Mouse (Mus musculus): ENCODE measurements around the gene Theg.

The Theg gene

DNA sequence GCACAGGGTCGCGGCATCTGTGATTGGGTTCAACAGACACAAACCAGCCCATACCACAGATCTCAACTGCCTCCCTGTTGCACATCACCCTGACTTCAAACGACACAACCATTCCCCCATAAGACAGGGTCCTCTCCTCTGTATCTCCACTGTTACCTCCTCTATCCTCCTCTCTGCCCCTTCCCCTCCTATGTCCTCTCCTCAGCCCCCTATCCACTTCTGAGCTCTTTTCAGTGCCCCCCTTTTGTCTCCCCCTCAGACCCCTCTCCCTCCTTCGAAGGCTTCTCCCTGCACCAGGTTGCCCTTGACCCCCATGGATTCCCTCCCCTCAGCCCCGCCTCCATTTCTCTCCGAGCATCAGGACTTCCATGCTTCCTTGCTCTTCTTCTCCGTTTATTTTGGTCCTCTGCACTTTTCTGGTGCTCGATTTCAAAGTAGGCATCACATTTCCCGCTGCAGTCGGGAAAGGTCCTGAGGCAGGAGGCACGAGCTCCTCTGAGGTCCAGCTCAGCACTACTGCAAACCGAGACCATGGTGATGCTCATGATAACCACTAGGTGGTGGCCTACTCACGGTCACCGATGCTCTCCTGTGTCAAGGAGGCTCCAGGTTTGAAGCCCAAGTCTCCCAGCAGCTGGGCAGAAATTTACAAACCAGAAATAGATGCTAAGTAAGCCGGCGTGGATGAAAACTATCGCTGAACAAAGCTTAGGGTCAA is 7.9 kb upstream of the Theg start:
- DNase-seq (ENCODE audit: low spot score) = no peak

DNA sequence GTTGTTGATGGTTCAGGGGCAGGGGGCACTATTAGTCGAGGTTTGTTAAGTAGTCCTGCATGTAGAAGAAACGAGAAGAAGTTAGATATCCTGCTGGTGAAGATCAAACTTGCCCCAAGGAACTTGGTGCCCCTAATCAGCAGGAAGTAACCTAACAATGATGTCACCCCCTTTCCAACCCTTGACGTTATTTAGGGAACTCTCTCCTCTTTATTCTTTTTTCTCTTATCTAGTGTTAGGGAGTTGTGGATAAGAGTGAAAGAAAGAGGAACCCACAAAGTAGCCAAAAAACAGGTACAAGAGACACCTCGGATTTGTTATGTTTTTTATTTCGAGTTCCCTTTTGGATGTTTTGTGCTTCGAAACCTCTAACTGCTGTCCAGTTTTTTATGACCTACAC is 7.0 kb upstream of the Theg start:
- DNase-seq (ENCODE audit: low spot score) = no peak

DNA sequence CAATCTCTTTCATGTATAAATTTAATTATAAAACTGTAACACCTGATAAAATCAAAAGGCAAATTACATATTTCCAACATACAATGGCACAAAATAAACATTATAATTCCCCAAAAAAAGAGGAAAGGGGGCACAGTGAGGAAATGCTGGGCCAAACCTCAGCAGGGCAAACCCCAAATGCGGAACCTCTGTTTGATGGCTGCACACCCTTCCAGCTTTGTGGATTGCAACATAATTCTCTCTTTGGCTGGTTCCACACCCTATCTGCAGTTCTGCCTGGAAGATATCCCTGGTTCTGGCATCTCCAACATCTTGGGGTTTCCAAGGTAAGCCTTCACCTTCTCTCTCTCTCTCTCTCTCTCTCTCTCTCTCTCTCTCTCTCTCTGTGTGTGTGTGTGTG is 3.6 kb upstream of the Theg start:
- no peak for DNase-seq (ENCODE audit: low spot score)

DNA sequence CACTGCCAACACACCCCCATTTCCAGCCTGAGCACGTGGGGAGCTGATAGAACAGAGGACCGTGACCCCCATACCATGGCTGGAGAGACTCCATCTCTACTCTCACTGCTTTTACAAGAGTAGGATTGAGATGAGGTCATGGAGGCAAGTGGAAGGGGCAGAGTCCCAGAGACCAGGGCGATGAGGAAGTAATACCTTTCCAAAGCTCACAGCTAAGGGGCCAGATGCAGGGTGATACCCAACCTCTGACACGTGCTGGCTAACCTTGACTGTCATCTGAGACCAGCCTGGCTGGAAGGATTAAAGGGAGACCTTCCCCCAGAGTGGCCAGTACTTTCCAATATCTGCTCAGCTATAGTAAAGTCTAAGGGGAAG is 608 bp upstream of the Theg start:
- DNase-seq (ENCODE audit: low spot score) = no peak

DNA sequence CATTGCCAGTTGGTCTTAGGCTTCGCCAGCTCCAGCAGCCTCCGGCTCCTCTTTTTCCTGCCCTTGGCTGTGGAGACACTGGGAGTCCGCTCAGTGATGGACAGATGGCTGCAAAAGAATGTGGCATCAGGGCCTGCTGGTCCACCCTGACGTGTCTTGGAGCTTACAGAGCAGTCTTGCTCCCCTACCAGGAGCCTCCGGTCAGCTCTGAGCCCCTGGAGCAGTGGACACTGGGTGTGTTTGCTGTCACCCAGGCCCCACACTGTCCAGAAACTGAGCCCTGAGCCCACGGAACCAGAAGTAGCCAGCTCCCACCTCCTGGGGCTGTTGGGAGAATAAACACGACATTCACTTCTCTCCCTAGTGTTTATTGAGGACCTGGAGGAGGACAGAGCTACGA is 888 bp downstream of the Theg start:
- DNase-seq (ENCODE audit: low spot score) = no peak

DNA sequence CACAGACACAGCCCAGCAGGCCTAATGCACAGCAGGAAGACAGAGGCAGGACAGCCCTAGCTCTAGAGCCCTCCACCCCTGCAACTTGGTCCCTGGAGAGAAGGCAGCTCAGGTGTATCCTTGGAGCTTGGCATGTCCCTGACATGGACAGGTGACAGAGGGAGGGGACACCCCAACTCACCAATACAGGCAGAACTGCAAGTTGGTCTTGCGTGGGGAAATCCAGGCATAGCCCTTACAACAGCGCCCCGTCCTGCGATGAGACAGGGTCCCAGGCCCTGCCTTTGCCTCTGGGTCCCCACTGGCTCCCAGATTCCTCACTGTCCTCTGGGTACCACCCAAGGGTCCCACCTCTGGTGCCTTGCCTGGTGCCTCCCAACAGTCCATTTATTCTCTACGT is 1.4 kb downstream of the Theg start:
- DNase-seq (ENCODE audit: low spot score) = no peak

DNA sequence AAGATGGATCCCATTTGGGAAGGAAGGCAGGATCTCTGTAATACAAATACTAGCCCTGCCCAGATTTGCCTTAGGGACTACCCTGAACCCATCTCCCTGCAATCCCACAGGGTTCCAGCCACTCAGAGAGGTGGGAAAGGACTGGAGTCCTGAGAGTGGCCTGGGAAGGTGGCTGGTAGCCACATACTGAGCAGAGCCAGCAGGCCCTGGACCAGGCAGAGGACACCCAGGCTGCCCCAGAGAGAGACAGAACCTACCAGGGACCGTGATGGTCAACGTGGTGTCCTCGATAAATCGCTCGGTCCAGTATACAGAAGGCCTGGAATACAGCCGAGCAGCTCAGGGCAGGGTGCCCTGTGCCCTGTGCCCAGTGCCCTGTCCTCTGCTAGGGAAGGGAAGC is 2.0 kb downstream of the Theg start:
- DNase-seq (ENCODE audit: low spot score) = no peak

DNA sequence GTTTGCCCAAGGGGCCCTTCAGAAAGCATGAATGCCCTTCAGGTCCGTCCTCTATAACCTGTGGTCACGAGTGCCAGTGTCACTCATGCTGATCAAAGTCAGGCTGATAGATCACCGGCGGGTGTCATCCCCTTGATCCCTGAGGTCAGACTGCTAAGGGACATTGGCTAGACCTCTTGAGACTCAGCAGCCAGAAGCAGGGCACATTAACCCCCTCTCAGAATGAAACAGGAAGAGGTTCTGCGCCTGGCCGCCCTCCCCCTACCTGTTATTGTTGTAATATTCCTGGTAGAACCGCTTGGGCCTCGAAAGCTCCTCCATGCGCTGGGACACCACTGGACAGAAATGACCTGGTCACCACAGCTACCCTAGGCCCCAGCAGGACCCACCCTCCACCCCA is 2.7 kb downstream of the Theg start:
- no peak for DNase-seq (ENCODE audit: low spot score)

DNA sequence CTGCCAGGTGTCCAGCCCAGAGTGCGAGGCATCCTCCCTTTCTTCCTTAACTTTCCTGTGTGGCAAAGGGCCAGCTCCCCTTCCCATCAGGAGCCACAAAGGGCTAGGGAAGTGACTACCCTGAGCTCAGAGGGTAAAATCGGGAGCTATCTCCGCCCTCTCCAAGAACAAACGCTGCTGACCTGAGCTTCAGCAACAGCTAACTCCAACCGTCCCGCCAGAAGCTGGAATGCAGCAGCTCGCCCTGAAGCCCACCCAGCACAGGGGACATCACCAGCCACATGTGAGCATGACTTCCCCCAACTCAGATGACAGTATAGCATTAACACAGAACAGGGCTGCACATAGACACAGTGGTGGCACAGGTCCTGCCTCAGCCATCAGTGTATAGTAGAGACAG is 3.1 kb downstream of the Theg start:
- DNase-seq (ENCODE audit: low spot score) = no peak

DNA sequence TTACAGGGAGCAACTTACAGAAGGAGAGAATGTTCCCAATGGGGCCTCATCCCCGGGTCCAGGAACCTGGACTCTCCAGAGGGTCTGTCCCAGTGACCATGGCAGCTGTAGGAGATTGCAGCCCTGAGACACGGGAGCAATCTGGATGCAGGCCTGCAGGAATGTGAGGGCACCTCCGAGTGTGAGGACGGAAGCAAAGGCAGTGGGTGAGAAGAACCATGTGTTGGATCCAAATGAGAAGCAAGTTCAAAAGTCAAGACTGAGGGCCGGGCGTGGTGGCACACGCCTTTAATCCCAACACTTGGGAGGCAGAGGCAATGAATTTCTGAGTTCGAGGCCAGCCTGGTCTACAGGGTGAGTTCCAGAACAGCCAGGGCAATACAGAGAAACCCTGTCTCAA is 5.6 kb downstream of the Theg start:
- no peak for DNase-seq (ENCODE audit: low spot score)

DNA sequence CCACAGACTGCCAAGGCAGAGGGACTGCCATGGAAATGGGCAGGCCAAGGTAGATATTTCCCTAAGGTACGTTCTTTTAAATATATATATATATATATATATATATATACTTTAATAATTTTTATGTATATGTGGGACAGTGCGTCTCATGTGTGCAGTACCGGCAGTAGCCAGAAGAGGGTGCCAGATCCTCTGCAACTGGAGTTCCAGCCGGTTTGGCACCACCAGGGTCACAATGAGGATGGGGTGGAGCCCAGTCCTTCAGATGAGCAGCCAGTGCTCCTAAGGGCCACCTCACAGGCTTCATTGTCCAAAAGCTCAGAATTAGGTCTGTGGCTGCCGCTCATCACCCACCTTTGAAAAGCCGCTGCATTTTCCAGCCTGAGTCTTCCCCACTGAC is 6.3 kb downstream of the Theg start:
- peak; percentile 16 for DNase-seq (ENCODE audit: low spot score)

DNA sequence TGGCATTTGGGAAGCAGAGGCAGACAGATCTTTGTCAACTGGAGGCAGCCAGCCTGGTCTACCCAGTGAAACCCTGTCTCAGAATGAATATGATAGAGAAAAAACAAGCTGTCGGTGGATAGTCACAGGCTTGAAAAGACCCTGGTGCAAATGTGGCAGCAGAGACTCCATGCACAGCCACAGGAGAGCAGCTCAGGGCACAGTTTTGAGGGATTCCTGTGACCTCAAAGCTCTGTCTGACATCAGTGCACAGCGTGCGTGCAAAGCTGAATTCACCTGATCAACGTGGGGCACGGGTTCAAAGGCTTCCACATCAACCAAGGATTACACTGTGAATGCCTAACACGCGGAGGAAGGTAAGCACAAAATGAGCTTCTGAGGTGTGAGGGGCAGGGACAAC is 6.8 kb downstream of the Theg start:
- DNase-seq (ENCODE audit: low spot score) = no peak

DNA sequence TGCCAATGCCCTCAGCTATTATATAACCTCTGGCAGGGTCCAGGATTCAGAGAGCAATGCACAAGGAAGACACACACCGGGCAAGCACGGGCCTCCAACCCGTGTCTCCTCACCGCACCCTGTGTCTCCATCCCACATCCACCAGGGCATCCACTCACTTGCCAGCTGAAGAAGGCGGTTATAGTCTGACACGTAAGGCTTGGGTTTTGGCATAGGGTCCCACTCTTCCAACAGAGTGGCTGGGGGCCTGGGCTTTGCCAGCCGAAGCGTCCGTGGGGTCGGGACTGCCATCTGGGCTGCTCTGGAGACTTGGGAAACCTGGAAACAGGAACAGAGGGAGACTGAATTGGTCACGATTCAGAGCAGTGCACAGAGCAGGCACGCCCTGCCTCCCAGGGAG is 7.3 kb downstream of the Theg start:
- DNase-seq (ENCODE audit: low spot score) = no peak

DNA sequence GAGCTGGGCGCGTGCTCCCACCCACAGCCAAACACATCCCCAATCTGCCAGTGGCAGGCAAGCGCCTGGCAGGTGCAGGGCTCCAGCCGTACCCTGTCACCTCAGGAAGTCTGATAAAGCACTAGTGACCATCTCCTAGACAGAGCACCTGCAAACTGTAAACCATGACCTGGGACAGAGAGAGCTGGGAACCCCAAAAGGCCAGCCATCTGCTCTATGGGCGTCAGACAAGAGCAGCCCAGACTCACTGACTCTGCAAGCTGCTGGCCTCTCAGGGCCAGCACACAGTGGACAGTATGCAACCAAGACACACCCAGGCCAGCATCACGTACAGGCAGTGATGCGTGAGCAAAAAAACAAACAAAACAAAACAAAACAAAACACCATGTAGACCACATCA is 8.2 kb downstream of the Theg start:
- no peak for DNase-seq (ENCODE audit: low spot score)

DNA sequence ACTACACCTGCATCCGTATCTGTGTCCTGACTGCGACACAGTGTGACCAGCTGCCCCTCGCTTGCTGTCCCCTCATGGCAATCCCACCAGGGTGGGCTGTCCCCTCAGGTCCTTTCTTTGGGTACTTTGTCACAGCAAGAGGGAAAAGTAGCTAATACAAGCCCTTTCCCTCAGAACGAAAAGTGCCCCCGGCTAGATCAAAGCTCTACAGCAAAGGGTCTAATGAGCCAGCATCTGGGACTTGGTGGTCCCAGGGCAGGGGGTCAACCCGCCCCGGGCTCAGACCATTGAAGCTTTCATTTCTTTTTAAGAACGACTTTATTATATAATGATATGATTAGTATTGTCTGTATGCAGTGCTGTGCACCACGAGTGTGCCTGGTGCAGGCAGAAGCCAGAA is 8.9 kb downstream of the Theg start:
- DNase-seq (ENCODE audit: low spot score) = no peak

DNA sequence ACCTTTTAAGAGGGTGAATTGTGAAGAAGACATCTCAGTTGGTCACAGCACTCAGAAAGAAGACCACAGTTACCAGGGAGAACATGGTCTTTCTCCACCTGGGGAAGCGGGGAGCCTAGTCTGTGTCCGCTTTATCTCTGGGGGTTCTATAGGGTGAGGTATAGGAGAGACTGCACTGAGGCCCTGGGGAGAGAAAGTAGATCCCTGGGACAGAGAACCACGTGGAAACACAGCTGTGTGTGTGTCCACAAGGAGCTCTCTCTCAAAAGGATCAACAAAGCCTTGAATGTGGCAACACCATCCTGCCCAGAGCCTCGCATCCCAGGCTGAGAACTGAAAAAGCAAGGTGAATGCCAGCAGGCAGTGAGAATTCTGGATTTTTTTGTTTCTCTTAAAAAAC is 9.8 kb downstream of the Theg start:
- no peak for DNase-seq (ENCODE audit: low spot score)

DNA sequence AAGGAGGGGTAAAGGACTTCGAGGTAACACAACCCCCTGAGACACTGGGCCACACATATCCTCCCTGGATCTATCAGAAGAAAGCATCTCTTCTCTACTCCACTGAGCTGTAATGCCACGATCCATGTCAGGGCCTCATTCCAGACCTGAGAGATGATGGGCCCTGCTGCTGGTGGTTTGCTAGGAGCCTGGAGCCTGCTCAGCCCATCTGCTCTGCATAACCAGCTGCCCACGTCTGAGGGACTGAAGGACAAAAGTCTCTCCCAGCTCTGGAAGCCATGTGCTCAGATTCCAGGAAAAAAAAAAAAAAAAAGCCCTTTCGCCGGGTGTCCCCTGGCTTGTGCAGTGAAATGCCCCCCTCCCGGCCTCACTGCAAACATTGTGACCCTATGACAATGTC is 11.4 kb downstream of the Theg start:
- DNase-seq (ENCODE audit: low spot score) = no peak

DNA sequence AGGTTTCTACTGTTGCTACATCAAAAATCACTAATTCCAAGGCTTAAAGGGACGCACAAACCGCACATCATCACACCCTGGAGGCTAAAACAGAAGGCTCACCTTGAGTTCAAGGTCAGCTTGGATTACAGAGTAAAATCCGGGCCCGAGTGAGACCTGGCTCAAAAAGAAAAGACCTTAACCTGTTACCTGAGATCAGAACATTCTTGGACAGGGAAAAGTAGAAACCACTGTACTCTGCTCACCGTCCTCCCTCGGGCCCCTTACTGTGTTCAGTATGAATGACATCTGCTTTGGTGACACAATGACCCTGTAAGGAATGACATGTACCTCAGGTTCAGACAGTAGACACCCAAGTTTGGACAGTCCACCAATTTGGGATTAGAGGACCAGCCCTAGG is 12.3 kb downstream of the Theg start:
- DNase-seq (ENCODE audit: low spot score) = no peak

DNA sequence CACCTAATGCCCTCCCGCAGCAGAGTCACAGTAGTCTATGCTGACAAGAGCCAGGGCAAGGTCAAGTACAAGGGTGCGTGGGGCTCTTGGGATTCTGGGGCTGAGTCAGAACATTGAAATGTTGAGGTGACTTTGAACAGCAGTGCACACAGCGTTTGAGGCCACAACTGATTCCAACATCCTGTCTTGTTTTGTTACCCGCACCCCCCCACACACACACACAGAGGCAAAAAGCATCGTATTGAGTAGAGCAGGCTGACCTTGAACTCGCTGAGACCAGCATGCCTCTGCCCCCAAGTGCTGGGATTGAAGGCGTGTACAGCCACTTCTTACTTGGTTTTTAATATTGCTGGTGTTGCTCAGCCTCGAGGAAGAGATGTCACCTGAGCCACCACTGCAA is 12.8 kb downstream of the Theg start:
- no peak for DNase-seq (ENCODE audit: low spot score)

DNA sequence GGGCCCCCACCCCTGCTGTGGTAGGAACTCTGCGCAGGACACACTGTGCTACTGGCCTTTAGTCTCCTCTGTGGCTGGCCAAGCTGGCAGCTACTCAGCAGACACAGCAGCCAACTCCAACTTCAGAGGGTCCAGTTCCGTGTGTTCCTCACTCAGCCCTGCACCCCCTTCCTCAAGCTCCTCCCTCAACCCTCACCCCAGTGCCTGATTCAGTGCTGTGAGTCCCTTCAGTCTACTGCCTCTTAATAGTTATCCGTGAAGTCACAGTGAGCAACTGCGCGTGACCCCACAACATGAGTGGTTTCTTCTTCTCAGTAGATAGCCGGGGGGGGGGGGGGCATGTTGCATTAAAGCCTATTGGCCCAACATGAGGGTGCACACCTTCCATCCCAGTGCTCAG is 13.5 kb downstream of the Theg start:
- DNase-seq (ENCODE audit: low spot score) = no peak

DNA sequence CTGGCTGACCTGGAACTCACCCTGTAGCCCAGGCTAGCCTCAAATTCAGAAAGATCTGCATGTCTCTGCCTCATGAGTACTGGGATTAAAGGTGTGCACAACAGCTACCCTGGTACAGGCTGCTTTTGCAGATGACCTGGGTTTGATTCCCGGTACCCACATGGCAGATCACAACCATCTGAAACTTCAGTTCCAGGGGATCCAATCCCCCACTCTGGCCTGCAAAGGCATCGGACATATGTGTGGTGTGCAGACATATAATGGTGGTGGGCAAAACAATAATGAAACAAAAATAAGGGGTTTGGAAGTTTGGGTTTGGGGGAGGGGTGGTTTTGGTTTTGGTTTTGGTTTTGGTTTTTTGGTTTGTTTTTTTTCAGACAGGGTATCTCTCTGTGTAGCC is 15.8 kb downstream of the Theg start:
- DNase-seq (ENCODE audit: low spot score) = no peak

DNA sequence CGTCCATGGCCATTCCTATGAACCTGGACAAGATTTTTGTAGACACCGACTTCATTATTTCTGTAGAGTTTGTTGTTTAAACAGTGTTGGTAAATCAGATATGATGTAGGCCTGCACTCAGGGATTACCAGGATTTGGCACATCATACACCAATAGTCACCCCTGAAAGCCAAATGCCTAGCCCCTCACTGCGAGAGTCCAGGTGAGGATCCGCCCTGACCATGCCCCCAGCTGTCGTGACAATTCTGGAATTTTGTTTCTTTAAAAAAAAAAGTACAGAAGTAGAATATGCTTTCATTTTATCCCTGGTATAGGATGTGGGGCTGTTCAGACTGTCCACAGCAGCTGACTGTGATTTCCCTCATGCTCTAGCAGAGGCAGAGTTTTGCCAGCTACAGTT is 17.2 kb downstream of the Theg start:
- DNase-seq (ENCODE audit: low spot score) = no peak

DNA sequence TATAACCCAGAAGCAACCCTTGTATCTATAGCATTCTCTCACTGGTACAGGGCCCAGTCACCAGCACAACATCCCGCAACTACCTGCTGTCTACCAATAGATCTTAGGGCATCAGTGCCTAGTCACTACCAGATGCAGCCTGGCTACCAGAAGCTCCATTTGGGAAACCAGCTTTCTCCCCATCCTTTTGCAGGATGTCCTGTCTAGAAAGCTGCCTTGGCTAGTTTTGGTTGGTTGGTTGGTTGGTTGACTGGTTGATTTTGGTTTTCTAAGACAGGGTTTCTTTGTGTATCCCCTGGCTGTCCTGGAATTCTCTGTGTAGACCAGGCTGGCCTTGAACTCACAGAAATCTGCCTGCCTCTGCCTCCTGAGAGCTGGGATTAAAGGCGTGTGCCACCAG is 27.4 kb downstream of the Theg start:
- no peak for DNase-seq (ENCODE audit: low spot score)

DNA sequence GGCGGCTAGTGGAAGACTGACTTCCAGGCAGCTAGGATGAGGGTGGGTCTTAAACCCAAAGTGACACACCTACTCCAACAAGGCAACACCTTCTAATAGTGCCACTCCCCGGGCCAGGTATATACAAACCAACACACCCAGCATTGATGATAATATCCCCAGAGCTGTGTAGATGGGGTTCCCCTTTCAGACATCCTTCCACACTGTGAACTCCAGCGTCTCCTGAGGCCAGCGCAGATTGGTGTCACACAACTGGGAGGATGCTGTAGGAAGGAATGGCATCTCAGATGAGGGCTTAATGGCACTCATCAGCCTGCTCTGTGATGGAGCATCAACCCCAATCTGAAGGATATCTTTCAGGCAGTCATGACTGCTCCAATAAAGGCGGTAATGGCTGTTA is 29.6 kb downstream of the Theg start:
- no peak for DNase-seq (ENCODE audit: low spot score)

DNA sequence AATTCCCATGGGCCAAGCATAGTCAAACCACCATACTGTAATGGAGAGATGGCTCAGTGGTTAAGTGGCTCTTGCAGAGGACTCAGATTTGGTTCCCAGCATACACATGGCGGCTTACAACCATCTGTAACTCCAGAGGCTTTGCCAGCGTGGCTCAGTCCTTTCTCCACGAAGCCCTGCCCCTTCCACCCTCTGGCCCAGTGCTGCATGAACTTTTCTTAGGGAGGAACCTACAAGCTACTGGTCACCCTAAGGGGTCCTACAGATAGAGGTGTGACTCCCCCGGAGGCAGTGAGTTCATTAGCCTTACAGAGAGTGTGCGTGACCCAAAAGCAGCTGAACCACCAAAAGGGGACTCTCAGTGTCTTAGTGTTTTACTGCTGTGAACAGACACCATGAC is 30.2 kb downstream of the Theg start:
- no peak for DNase-seq (ENCODE audit: low spot score)

Data from layer of hippocampus, adult 9-10 months (tissue).